Mouse (Mus musculus) right cerebral cortex, postnatal 25 days (tissue): ENCODE measurements around the gene Robo2.
A peak's percentile ranks its signal among the peaks of the same experiment; 100 is the strongest.

Source experiments
- DNase-seq: peaks from one replicate; pipeline ENCODE4 v3.0.0; 2022

The Robo2 gene

GRCm38 (mm10) chr16:74321666-74322371 is 89.8 kb downstream of the Robo2 start:
- DNase-seq = no peak

- peak; percentile 13 for DNase-seq
These were observed 95.5 kb downstream of the Robo2 start for GRCm38 (mm10) chr16:74316150-74316549.

- DNase-seq = no peak
These were observed 98.4 kb downstream of the Robo2 start for GRCm38 (mm10) chr16:74313222-74313621.

GRCm38 (mm10) chr16:74307543-74307887 is 104.1 kb downstream of the Robo2 start:
- DNase-seq = no peak

- DNase-seq = no peak
These were observed 104.6 kb downstream of the Robo2 start for GRCm38 (mm10) chr16:74306876-74307542.

GRCm38 (mm10) chr16:74287878-74288277 is 123.7 kb downstream of the Robo2 start:
- DNase-seq = no peak

GRCm38 (mm10) chr16:74282549-74282948 is 129.1 kb downstream of the Robo2 start:
- no peak for DNase-seq

- DNase-seq = no peak
These were observed 134.6 kb downstream of the Robo2 start for GRCm38 (mm10) chr16:74276855-74277573.

- no peak for DNase-seq
These were observed 137.0 kb downstream of the Robo2 start for GRCm38 (mm10) chr16:74274596-74274995.

GRCm38 (mm10) chr16:74272993-74273392 is 138.6 kb downstream of the Robo2 start:
- DNase-seq = no peak

- DNase-seq = no peak
These were observed 153.4 kb downstream of the Robo2 start for GRCm38 (mm10) chr16:74258241-74258640.

- no peak for DNase-seq
These were observed 167.2 kb downstream of the Robo2 start for GRCm38 (mm10) chr16:74244452-74244851.

- DNase-seq = no peak
These were observed 170.1 kb downstream of the Robo2 start for GRCm38 (mm10) chr16:74241534-74241933.

GRCm38 (mm10) chr16:74237411-74237930 is 174.2 kb downstream of the Robo2 start:
- DNase-seq = no peak

GRCm38 (mm10) chr16:74234393-74235059 is 177.1 kb downstream of the Robo2 start:
- DNase-seq = no peak

- no peak for DNase-seq
These were observed 178.0 kb downstream of the Robo2 start for GRCm38 (mm10) chr16:74233596-74233995.

- DNase-seq = no peak
These were observed 184.3 kb downstream of the Robo2 start for GRCm38 (mm10) chr16:74227285-74227684.

- no peak for DNase-seq
These were observed 186.0 kb downstream of the Robo2 start for GRCm38 (mm10) chr16:74225423-74226272.

- no peak for DNase-seq
These were observed 189.1 kb downstream of the Robo2 start for GRCm38 (mm10) chr16:74222501-74222900.

- no peak for DNase-seq
These were observed 194.7 kb downstream of the Robo2 start for GRCm38 (mm10) chr16:74216879-74217415.

- no peak for DNase-seq
These were observed 195.8 kb downstream of the Robo2 start for GRCm38 (mm10) chr16:74215791-74216190.

GRCm38 (mm10) chr16:74200705-74201104 is 210.9 kb downstream of the Robo2 start:
- DNase-seq = no peak
